Mouse (Mus musculus) MEL (cell line): Measurements from ENCODE around the gene Rpl24.
A peak's percentile ranks its signal among the peaks of the same experiment; 100 is the strongest.

Source experiments
- BHLHE40 ChIP-seq: IDR thresholded peaks from 2 replicates; pipeline ENCODE4 v1.6.1; 2012; ENCODE audit warnings: low read depth, mild to moderate bottlenecking, inconsistent platforms, low read length, improper control_type of control experiment, borderline replicate concordance
- CTCF ChIP-seq, 3 experiments: IDR thresholded peaks in 2 of 3; conservative IDR thresholded peaks in 1 of 3; 2 replicates each; pipeline ENCODE4 v1.5.1; 2011 to 2012; ENCODE audit warnings: low read length in 3 of 3, low read depth in 2 of 3, mild to moderate bottlenecking in 2 of 3, improper control_type of control experiment in 1 of 3, inconsistent platforms in 1 of 3, mixed read lengths in 1 of 3, moderate library complexity in 1 of 3; ENCODE audit not compliant: control insufficient read depth in 1 of 3, insufficient read depth in 1 of 3, poor library complexity in 1 of 3, severe bottlenecking in 1 of 3
- E2F4 ChIP-seq: IDR thresholded peaks from 2 replicates; pipeline ENCODE4 v1.6.1; 2011; ENCODE audit warnings: low read depth, low read length, improper control_type of control experiment, borderline replicate concordance
- EP300 ChIP-seq, 2 experiments: IDR thresholded peaks; 2 replicates each; pipeline ENCODE4 v1.6.1; 2011; ENCODE audit warnings: improper control_type of control experiment in 2 of 2, low read length in 2 of 2, low read depth in 1 of 2, mild to moderate bottlenecking in 1 of 2
- JUND ChIP-seq: IDR thresholded peaks from 2 replicates; pipeline ENCODE4 v1.6.1; 2011; ENCODE audit warnings: low read depth, mild to moderate bottlenecking, improper control_type of control experiment, low read length
- MXI1 ChIP-seq: IDR thresholded peaks from 2 replicates; pipeline ENCODE4 v1.6.1; 2011; ENCODE audit warnings: mild to moderate bottlenecking, low read depth, low read length, improper control_type of control experiment
- POLR2A ChIP-seq, 2 experiments: IDR thresholded peaks; 2 replicates each; pipeline ENCODE4 v1.6.1; 2011 to 2012; ENCODE audit warnings: low read length in 2 of 2, mild to moderate bottlenecking in 2 of 2, control low read depth in 1 of 2, improper control_type of control experiment in 1 of 2, low read depth in 1 of 2, moderate library complexity in 1 of 2; ENCODE audit not compliant: control insufficient read depth in 1 of 2, insufficient read depth in 1 of 2, poor library complexity in 1 of 2
- SMC3 ChIP-seq: IDR thresholded peaks from 2 replicates; pipeline ENCODE4 v1.6.1; 2011; ENCODE audit warnings: low read depth, low read length, improper control_type of control experiment
- UBTF ChIP-seq: IDR thresholded peaks from 2 replicates; pipeline ENCODE4 v1.6.1; 2012; ENCODE audit warnings: low read depth, mild to moderate bottlenecking, inconsistent platforms, low read length, improper control_type of control experiment, moderate library complexity, borderline replicate concordance; ENCODE audit not compliant: insufficient read depth

DNA sequence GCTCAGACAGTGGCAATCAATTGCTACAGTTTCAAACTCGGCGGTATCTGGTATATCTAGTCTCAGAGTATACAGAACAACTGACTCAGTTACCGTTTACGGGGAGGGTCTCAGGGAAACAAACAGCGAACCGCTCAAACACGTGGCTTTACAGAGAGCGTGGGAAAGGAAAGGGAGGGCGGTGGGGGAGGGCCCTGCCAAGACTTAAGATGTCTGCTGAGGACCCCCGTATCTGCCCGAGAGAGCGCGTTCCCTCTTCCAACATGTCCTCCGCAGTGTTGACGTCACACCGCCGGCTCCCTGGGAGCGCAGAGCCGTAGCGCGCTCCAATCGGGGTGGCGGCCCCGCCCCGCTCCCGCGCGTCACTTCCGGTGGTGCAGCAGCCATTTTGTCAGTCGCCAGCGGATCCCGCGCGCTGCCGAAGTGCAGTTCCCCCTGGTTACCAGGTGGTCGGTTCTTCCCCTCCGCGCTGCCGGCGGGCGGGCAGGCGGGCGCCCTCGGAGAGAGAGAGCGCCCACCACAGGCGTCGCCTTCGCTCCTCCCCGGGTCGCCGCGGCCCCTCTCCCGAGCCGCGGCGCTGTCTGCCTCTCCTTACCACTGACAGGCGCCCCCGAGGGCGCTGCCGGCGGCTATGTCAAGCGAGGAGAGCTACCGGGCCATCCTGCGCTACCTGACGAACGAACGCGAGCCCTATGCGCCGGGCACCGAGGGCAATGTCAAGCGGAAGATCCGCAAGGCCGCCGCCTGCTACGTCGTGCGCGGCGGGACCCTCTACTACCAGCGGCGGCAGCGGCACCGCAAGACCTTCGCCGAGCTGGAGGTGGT is 7.6 kb downstream of the Rpl24 start, which contains the start of gene Zbtb11:
- TF ChIP-seq CTCF (IDR thresholded peaks at IDR 0.05 in 2 of 3, conservative IDR thresholded peaks at IDR 0.05 in 1 of 3; ENCODE audit: control insufficient read depth in 1 of 3, insufficient read depth in 1 of 3, low read depth in 2 of 3, low read length in 3 of 3, poor library complexity in 1 of 3, severe bottlenecking in 1 of 3) (no peak), POLR2A (IDR thresholded peaks at IDR 0.05; ENCODE audit: control insufficient read depth in 1 of 2, insufficient read depth in 1 of 2, low read depth in 1 of 2, low read length in 2 of 2, poor library complexity in 1 of 2) (peak in 1 of 2 experiments; percentile 75), EP300 (IDR thresholded peaks at IDR 0.05; ENCODE audit: low read depth in 1 of 2, low read length in 2 of 2) (peak in 1 of 2 experiments; percentile 50; a peak in 3 of 4 replicates), JUND (no peak), BHLHE40 (0 out of 2 replicates have a peak, but pooled peaks have one; percentile 35), E2F4 (peak; percentile 64; the same call in 1 of the 2 replicates), MXI1 (peak; percentile 100), SMC3 (no peak; the same call in none of the 2 replicates), UBTF (no peak)
